Mouse (Mus musculus): ENCODE results near the gene Spata31. TPM values are rescaled to one million over a fixed set of nuclear protein-coding genes. Genes with fewer than 3 reads are reported as not detected.

The Spata31 gene
- polyA plus RNA-seq (2014; fragmentation: Nextera tagmentation; extraction: Ambion mirVana): not detected in 2 replicates

DNA sequence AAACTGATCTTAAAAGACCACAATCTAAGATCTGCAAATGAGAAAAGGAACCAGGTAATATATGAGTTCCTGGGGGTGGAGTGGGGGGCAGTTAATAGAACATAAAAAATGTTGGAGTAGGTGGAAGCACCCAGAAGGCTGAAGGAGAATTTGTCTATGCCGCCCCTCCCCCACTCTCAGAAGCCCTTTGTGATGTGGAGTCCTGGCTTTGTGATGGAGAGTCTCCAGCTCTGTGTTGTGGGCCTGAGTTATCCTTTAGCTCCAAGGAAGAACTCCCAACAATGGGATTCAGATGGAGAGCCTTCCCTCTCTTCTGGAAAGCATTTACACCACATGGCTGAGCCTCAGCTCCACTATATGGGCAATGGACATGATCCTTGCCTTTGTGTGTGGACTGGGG is at the start of gene Spata31:
Gene Spata31 (plus strand): TSS at position 216 of the 400 bp plus-strand sequence.
- no peak for ATAC-seq (ENCODE audit: low FRiP score)
- Histone ChIP-seq H3K9me3 (ENCODE audit: control insufficient read depth, low read length) (no peaks in the 10 kb centered on the region), H3K36me3 (ENCODE audit: control insufficient read depth, insufficient read depth, low read length) (no peaks in the 10 kb centered on the region), H3K4me3 (ENCODE audit: low read depth, low read length) (no peak within 1 kb of the TSS), H3K9ac (ENCODE audit: low read depth, low read length) (no peak within 1 kb of the TSS), H3K4me1 (replicated peaks; ENCODE audit: control insufficient read depth, insufficient read depth, low read length) (no peaks in the 10 kb centered on the region), H3K27me3 (ENCODE audit: control insufficient read depth, insufficient read depth, low read length) (no peaks in the 10 kb centered on the region), H3K27ac (ENCODE audit: low read depth, low read length) (no peak within 1 kb of the TSS), H3K4me2 (replicated peaks; ENCODE audit: low read depth, low read length) (no peak within 1 kb of the TSS)
- DNase-seq (ENCODE audit: low spot score): no peak
- 100% methylated on average over 1 of the region's 1 CpGs for WGBS

DNA sequence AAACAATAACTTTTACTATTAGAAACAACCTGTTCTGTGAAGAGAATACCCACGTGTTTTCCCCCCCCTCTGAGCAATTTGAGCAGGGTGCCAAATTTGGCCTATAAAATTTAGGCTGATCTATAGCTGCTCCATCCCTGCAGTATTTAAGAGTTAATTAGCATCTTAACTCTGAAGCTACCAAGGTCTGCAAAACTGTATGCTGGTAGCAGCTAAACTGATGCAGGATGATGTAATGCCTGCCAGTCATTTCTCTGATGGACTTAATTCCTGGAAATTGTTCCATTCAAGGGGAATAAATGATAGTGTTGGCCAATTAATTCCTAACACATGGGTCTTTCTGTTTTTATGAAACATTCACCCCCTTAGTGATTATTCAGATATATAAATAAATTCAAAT is 14.1 kb upstream of the Spata31 start:
- Histone ChIP-seq H3K9ac (ENCODE audit: low read depth, low read length) (no peak overlapping the region), H3K4me1 (replicated peaks; ENCODE audit: control insufficient read depth, insufficient read depth, low read length) (no peaks in the 10 kb centered on the region), H3K4me2 (replicated peaks; ENCODE audit: low read depth, low read length) (no peak overlapping the region), H3K4me3 (ENCODE audit: low read depth, low read length) (no peak overlapping the region), H3K27ac (ENCODE audit: low read depth, low read length) (no peak overlapping the region), H3K27me3 (ENCODE audit: control insufficient read depth, insufficient read depth, low read length) (no peaks in the 10 kb centered on the region), H3K36me3 (ENCODE audit: control insufficient read depth, insufficient read depth, low read length) (no peaks in the 10 kb centered on the region), H3K9me3 (ENCODE audit: control insufficient read depth, low read length) (no peaks in the 10 kb centered on the region)
- ATAC-seq (ENCODE audit: low FRiP score) (no peak), DNase-seq (ENCODE audit: low spot score) (no peak)
- 40% methylated on average over 1 of the region's 1 CpGs for WGBS

DNA sequence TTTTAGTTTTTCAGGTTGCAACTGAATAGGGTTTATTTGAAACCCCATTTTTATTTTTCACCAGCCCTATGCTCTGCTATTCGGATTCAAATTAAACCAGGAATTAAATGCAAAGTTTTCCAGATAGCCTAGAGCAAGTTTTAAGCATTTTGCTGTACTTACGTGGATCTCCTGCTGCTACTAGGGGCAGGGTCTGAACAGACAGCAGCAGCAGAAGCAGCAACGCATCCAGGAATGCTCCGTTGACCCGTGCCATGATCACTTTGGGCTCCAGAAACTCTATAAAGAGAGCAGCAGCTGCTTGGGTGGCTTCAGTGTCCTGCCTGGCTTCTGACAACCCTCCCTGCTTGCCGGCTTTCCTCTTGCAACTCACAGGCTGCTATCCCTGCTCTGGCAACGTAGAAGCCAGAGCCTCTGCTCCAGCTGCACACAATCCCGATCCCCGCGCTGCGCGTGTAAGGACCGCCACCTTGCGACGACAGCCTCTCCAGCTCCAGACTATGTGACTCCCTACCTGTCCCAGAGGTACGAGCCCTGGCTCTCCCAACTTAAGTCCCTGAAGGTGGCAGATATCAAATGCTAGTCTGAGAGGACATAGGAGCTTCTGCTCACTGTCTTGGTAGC is 13.5 kb upstream of the Spata31 start, which contains the start of gene Cntnap3:
Gene Cntnap3 (minus strand): TSS at position 371 of the 624 bp plus-strand sequence.
- 11% methylated on average over 16 of the region's 16 CpGs for WGBS
- Histone ChIP-seq H3K4me2 (replicated peaks; ENCODE audit: low read depth, low read length) (no peak within 1 kb of the TSS), H3K4me1 (replicated peaks; ENCODE audit: control insufficient read depth, insufficient read depth, low read length) (no peaks in the 10 kb centered on the region), H3K36me3 (ENCODE audit: control insufficient read depth, insufficient read depth, low read length) (no peaks in the 10 kb centered on the region), H3K27me3 (ENCODE audit: control insufficient read depth, insufficient read depth, low read length) (no peaks in the 10 kb centered on the region), H3K9ac (ENCODE audit: low read depth, low read length) (no peak within 1 kb of the TSS), H3K9me3 (ENCODE audit: control insufficient read depth, low read length) (no peaks in the 10 kb centered on the region), H3K27ac (ENCODE audit: low read depth, low read length) (no peak within 1 kb of the TSS), H3K4me3 (ENCODE audit: low read depth, low read length) (no peak within 1 kb of the TSS)
- ATAC-seq (ENCODE audit: low FRiP score): no peak
- DNase-seq (ENCODE audit: low spot score): peak; percentile 36

Other genes starting within 250 kb of the Spata31 start
- gene Cntnap3, start 13.5 kb upstream of the Spata31 start, polyA plus RNA-seq (2014; fragmentation: Nextera tagmentation; extraction: Ambion mirVana): not detected in 2 replicates
- not detected in 2 replicates for gene Spata31d1c, start 115.7 kb downstream of the Spata31 start, polyA plus RNA-seq (2014; fragmentation: Nextera tagmentation; extraction: Ambion mirVana)
- gene Prss47, start 135.4 kb downstream of the Spata31 start, polyA plus RNA-seq (2014; fragmentation: Nextera tagmentation; extraction: Ambion mirVana): not detected in 2 replicates
- gene Mfsd14b, start 195.6 kb downstream of the Spata31 start, polyA plus RNA-seq (2014; fragmentation: Nextera tagmentation; extraction: Ambion mirVana): 39.7 and 44.6 TPM in 2 replicates
- not detected in 2 replicates for gene Olfr465-ps1, start 220.7 kb downstream of the Spata31 start, polyA plus RNA-seq (2014; fragmentation: Nextera tagmentation; extraction: Ambion mirVana)
- not detected in 2 replicates for gene Olfr466, start 232.8 kb downstream of the Spata31 start, polyA plus RNA-seq (2014; fragmentation: Nextera tagmentation; extraction: Ambion mirVana)

Measured in hindbrain, embryonic 11.5 days (tissue).